Mouse (Mus musculus) liver, postnatal 0 days (tissue): ENCODE results near the gene Zfp651.

Source experiments
- CTCF ChIP-seq: sonication (generic); IDR thresholded peaks from 2 replicates; pipeline ENCODE4 v1.5.1; 2016; ENCODE audit warnings: antibody characterized with exemption, low read depth
- EP300 ChIP-seq: IDR thresholded peaks from 2 replicates; pipeline ENCODE4 v1.6.1; 2016; ENCODE audit warnings: antibody characterized with exemption, low read depth, mild to moderate bottlenecking

DNA sequence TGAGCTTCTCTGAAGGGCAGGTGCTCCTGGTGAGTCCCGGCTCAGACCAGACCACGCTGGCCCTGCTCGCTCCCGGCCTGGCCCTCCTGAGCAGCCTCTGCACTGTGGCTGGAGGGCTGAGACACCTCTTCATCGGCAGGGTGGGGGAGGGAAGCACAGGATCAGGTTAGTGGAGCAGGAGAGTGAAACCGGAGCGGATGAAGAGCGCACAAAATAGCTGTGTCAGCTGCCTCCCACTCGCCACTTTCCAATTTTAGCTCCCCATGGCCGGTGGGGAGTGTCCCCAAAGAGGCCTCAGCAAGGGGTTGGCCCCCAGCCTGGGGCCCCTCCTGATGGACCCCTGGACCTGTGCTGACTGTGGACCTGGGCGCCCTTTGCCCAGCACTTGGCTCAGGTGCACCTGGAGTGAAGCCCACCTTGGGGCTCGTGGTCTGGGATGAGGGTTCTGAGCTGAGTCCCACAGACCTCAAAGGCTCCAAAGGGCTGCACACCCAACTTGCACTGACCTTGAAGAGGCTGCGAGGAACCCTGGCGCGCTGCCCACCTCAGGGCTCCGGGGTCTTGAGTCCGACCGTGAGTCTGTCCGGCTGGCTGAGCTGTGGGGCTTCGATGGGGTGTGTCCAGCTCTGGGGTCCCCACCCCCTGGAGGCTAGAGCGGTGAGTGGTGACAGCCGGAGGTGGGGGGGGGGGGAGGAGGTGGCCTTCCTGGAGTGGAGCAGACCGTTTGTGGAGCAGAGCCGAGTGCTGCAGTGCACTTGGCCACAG is 32.8 kb downstream of the Zfp651 start, which contains the start of gene Hhatl:
- no peak for TF ChIP-seq EP300
- TF ChIP-seq CTCF, result no peak
